Mouse (Mus musculus) bone marrow, adult 2 months (tissue): ENCODE results near the gene Magix.
A peak's percentile ranks its signal among the peaks of the same experiment; 100 is the strongest.

ENCODE experiments used
- CTCF ChIP-seq: fragments of 200-500 bp; IDR thresholded peaks from 2 replicates; pipeline ENCODE4 v1.5.1; 2011; ENCODE audit warnings: low read length, control low read depth; ENCODE audit not compliant: control insufficient read depth, insufficient read depth
- POLR2A ChIP-seq: fragments of 200-500 bp; IDR thresholded peaks from 2 replicates; pipeline ENCODE4 v1.6.1; 2011; ENCODE audit warnings: low read depth, mild to moderate bottlenecking, control low read depth, low read length, borderline replicate concordance; ENCODE audit not compliant: control insufficient read depth

DNA sequence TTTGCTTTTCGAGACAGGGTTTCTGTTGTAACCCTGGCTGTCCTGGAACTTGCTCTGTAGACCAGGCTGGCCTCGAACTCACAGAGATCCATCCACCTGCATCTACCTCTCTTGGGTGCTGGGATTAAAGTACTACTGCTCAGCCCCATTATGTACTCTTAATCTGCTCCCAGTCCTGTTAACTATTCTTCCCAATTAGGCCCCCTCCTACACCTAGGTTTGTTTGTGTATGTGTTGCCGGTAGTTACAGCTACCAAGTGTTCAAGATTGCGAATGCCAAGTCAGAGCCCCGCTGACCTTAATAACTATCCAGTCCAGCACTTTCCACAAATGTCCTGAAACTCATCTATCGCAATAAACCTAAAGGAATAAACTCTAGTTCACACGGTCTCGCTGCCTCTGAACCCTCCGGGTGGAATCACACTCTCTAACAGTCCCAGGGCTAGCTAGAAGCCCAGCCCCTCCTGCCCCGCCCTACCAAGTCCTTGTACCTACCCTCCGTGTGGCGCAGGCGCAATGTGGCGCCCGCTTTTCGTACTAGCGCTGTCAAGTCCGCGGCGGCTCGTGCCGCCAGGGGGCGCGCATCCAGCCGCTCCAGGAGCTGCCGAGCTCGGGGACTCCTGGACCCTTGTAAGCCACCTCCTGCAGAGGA, 1.5 kb downstream of the Magix start:
- TF ChIP-seq CTCF (peak; percentile 67), POLR2A (no peak)
